Mouse (Mus musculus) stomach, postnatal 0 days (tissue): ENCODE results near the gene Pip5k1b.

Source experiments
- CTCF ChIP-seq: IDR thresholded peaks from 2 replicates; pipeline ENCODE4 v1.5.1; 2016; ENCODE audit warnings: antibody characterized with exemption, low read depth, mild to moderate bottlenecking, moderate library complexity
- EP300 ChIP-seq: optimal IDR thresholded peaks from 2 replicates; pipeline ENCODE3; 2016; ENCODE audit warnings: antibody characterized with exemption

DNA sequence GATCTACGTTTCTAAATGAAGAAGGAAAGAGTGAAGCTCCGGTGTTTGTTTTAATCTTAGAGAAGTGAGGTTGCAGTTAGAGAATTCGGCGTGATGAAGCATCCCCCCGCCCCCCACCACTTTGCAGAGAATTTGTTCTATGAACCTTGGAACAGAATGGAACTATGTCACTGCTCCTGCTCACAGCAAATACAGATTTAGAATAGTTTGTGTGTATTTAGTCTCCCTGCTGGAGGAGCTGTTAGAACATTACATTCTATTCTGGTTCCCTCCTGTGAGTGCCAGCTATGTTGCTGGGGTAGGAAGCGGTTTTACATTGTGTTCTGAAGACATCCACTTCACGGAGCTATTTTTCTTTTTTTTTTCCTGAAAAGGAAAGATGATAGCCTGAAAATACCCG, 28.3 kb upstream of the Pip5k1b start:
- TF ChIP-seq CTCF (no peak), EP300 (no peak)
